Mouse (Mus musculus) urinary bladder, adult 18-20 months (tissue): ENCODE measurements around the gene Gnb3.

Experiments
- DNase-seq, 2 experiments: peaks; one replicate each; pipeline ENCODE4 v3.0.0; 2022; ENCODE audit warnings: low spot score in 2 of 2, mixed read lengths in 2 of 2

The Gnb3 gene

DNA sequence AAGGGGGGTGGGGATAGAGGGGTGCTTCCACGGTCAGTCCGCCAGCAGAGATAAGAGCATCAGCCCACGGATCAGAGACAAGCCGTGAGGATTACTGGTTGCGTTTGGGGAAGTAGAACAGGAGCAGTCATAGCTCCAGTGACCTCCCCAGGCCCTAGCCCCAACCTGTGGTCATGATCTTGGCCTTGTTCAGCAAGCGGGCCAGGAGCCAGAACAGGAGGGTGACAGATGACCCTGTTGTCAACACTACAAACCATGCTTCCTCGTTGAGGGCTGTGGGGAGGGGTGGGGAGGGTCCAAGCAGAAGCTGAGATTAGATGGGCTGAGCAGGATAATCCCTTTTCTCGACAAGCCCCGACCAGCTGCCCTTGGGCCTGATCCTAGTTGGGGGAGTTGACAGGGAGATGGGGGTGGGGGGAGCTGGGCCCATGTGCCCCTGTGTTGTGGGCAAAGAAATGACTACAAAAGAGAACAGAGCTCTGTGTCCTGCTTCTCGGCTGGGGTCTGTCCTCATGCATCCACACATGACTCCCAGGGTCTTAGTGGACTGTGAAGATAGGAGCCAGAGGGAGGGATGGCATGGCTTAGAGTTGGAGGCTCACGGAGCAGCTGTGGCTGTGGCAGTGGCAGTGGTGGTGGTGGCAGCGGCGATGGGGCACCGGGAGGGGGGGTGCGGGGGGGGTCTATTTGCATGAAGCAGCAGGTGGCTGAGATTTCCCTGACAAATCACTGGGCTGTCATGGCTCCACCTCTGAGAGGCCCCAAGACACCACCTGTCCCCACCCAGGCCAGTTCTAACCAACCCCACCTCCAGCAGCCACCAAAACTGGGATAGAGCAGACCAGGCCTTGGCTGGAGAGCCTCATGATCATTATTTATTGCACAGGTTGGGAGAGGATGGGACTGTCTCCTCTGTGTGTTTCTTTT, at the start of gene Gnb3:
Gnb3 (minus strand) TSS at position 35 of the 927 bp plus-strand sequence.
- DNase-seq: no peak

DNA sequence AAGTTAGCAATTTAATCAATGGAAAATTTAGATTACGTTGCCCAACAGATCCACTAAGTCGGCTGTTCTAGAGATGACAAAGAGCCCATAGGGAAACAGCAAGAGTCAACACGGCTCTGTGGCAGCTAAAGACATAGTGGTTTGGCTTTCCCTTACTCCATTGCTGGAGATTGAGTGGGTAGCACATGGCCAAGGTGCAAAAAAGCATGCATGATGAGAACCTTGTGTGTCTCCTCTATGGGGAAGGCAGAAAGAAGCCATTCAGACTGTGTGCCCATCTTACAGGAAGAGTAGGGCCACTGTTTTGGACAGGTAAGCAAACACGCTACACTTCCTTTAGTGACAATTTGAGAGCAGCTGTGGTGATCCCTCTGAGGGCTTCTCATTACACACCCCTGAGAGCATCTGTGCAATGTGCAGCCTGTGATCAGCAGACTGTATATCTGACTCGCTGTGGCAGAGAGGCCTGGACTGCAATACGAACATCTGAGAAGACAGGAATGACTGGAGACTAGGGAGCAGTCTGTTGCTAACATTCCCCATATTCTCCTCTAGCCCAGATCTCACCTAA, 48.6 kb upstream of the Gnb3 start:
- no peak for DNase-seq

DNA sequence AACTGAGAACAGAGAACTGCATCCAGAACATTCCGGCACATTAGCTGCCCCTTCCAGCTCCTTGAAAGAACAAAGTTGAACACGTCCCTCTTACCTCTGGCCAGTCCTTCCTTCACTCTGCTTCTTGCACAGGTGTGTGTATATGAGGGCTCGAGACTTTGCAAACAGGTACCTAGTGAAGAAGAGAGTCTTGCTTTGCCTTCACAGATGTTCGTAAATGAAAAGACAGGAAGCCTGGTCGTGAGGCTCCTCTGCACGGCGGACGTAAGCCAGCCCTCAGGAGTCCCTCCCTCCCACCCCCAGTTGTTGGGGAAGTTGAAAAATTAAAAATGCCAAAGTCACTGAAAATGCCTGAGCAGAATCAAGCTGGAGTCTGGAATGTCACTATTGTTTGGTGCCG, 47.9 kb upstream of the Gnb3 start, which contains the start of gene Cd4:
Cd4 (minus strand) TSS at position 236 of the 400 bp plus-strand sequence.
- DNase-seq: no peak

DNA sequence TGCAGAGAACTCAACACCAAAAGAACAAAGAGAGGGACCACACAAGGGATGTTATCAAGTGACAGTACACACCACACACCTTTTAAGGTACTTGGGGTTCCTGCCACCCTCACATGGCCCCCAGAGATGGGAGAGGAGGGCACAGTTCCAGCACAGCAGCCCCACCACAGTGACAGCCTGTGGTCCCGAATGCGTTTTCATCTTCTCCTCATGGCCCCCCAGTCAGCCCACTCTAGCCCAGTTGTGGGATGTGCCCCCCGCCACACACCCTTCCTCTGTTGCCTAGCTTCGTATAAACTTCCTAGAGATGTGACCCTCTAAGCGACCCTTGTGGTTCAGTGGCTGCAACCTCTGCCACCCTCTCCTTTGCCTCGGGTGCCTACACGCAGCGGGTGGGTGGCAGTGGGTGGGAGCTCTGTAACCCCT, 45.9 kb upstream of the Gnb3 start:
- DNase-seq: no peak

DNA sequence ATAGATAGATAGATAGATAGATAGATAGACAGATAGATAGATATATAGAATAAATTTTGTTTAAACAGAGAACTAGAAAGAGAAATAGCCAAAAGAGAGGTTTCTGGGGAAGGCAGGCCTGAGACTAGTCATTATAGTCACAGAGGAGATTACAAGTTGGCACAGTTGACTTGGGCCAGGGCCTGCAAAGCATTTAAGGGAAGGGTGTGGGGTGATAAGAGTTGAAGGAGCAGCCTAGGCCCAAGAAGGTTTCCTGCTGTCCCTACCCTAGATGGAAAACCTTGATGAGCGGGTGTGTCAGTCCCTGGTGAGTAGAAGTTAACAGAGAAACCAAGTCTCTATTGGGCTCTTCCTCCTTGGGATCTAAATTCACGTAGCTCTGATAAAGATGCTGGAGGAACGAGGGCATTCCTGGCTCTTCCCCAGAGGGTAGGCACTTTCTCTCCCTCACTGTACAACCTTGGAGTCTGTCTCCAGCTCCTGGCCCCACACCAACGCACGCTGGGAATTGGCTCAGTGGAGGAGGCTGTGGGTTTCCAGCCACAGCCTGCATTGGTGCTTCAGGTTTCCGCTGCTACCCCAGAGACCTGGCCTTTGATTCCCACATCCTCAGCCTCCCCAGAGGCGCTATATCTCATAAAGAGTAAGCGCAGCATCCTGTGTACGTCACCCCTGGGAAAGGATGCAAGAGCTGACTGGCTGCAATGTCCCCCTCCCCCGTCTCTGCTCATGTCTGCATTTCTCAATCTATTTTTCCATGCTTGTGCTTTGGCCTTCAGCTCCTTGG, 44.8 kb upstream of the Gnb3 start:
- DNase-seq: no peak

DNA sequence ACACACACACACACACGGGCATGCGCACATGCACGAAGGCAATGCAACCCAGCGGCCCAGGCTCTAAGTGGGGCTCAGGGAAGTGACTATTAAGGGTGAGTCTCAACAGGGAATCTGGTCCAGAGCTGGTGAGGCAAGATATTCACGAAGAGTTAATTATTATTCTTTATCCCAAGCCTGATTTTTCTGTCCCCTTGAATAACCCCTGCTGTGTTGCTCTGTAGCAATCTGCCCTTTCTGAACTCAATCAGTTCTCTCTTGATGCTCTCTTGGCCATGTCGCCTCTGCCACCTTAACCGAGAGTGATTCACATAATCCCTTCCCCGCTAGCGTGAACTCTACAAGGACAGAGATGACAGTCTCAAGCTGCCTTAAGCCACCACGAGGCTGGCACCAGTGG, 43.3 kb upstream of the Gnb3 start:
- no peak for DNase-seq

DNA sequence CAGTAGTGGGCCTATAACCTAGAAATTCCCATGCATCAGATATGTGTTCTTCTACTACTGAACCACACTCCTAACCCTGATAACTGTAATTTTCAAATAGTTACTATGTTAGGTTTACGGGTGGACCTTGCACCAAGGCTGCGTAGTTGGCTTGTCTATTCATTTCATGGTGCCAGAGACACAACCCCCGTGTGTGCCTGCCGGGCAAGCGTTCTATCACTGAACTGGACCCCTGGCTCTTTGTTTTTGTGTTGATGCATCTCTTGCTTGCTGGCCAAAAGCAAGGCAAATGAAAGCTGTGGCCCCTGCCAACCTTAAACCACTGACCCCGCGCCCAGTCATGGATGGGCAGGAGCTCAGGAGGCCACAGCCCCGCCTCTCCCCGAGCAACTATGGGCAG, 41.7 kb upstream of the Gnb3 start:
- no peak for DNase-seq

DNA sequence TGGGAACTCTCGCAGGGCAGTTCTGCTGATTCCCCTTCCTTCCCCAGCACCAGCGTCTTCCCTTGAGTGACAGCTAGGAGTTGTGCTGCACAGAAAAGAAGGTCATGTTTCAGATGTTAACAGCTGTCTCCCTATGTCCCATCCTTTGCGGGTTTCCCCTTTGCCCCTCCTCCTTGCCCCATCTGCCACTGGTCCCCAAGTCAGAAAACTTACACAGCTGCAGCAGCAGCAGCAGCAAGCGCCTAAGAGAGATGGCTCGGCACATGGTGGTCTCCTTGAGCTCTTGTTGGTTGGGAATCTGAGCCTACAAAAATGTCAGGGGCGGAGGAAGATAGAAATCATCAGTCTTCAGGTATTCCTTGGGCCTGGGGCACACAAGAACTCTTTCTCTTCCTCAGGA, 39.3 kb upstream of the Gnb3 start:
- DNase-seq: no peak

DNA sequence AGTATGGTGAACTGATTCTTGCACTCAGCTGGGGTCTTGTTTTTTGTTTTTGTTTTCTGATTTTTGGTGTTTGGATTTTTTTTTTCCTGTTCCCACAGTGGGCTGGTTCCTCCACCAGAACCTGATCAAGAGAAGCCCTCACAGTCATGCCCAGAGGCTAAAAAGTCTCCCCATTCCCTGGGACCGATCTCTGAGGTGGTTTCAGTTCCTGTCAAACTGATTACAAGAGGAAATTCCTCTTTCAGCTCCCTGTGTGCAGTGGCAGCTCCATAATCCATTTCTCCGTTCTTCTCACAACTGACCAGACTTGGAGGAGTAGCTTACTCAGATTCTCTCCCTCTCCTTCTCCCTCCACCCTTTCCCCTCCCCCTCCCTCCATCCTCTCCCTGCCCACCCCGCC, 34.3 kb upstream of the Gnb3 start:
- no peak for DNase-seq

DNA sequence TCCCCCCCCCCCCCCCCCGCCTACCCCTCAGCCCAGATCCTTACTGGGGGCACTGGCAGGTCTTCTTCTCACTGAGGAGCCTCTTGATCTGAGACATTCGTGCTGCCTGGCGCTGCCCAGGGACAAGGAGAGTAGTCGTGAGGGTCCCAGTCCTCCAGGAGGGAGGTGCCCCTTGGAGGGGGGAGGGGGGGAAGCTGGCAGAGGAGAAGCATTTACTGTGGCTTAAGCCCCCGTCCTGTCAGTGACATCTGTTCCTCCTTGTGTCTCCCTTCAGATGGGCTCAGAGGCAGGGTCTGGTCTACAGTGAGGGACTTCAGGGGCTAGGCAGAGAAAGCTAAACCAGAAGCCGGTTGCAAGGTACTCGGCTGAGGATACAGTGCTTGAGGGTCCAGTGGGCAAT, 26.5 kb upstream of the Gnb3 start:
- no peak for DNase-seq

DNA sequence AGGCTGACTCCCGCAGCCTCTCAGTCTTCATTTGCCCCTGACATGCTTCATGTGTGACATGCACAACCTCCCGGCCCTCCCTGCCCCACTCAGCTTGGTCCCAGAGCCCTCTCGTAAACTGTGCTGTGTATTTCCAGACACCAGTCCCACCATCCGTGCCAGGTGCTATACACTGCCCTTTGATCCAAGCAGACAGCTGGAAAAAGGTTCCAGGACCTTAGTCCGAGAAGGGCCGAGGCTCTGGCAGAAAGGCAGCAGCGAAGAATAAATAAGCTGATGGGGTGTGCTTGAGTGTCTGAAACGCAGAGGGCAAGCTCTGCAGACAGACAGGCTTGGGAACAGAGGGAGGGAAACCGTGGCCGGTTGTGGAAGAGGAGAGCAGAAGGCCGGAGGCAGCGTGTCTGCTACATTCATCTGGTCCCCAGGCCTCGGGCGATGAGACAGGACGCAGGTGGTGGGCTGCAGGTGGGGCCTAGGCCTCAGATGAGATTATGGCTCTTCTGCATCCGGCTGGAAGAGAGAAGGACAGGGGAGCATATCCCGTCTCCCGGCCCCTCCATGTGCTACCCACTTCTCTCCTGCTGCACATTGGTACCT, 25.8 kb upstream of the Gnb3 start:
- DNase-seq: no peak

DNA sequence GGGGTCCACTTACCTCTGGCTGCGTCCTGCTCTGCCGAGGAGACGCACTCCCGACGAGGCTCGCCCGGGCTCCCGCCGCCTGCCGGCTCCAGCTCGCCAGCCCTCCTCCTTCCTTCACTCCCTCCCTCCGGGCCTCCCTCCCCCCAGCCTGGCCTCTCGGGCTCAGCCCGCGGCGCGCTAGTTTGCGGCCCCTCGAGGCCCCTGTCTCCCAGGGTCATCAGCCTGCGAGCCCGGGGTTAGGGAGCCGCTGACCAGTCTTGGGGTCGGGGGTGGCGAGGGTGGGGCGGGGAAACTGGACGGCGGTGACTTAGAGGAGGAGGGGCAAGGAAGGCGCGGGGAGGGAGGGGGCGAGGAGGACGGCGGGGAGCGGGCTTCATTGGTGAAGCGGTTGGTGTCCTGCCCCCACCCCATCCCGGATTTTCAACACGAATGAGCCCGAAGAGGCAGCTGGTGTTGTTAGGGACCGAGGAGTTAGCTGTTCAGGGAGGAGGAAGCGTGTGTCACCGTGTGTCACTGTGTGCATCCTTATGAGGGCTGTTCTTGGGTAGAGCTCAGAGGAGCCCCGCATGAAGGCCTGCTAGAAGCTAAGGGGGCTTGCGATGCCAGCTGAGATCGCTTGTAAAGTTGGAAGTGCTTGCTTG, 23.7 kb upstream of the Gnb3 start, which contains the start of gene Gpr162:
Gpr162 (minus strand) TSS at position 326 of the 641 bp plus-strand sequence.
- DNase-seq: peak; percentile 31 to 41

DNA sequence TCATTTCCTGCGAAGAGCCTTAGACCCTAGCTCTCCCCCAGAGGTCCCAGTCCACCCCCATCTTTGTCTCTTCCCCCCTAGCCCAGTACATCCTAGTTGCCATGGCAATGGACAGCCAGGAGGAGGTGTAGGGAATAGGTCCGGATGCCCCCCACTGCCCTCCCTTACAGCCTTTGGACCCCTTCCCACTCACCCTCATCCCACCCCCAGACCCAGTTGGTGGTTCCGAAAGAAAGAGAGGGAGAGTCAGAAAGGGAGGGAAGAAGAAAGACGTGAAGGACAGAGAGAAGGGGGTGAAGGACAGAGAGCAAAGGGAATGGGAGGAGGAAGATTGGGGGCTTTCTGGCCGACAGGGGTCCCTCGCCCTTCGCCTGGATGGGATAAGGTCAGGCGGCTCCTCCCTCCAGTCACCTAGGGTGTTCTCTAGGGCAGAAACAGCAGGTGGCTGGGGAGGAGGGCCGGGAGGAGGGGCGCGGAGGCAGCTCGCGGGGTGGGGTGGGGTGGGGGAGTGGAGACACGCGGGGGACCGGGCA, 23.1 kb upstream of the Gnb3 start:
- no peak for DNase-seq

DNA sequence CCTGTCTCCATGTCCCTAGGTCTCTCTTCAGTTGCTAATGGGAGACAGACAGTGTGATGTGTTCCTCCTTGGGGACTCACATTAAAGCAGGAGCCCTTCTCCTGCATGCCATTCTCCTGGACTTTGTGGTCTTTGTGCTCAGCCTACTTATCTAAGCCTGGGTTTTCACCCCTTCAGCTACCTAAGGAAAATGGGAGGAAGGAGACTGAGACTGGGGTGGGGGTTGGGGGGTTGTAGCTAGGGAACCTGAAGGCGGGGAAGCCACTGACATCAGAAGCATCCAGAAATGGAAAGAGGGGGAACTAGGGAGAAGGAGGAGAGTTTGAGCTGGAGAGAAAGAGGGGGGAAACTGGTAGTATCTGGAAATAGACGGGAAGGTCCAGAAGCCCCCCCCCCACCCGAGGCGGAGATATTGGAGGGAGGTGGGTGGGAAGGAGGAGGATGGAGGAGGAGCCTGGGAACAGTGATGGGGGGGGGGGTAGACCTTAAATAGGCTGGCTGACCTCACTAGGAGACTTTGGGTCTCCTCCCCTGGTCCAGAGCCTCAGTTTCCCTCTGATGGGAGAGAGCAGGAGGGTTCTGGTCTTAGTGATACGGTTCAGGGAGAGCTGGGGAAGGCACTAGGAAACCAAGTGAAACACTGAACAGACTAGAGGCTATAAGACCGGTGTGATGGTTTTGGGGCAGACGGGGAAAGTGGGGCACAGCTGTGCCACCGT, 22.5 kb upstream of the Gnb3 start:
- DNase-seq: no peak

DNA sequence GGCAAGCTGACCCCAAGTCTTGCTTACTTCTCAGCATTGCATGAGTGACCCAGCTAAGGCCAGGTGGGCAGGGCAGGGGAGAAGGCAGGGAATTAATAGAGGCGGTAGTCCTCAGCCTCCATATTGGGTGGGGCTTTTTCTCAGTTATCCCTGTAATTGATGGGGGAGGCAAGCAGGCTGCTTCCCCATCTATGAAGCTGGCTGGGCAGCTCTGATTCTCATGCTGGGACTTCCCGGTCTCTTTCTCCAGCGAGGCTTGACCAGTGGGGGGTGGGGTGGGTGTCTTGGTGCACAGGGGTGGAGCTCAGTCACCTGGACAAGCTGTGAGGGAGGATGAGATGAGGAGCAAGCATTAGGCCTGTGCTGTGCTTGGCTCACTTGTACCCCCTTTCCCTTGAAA, 21.7 kb upstream of the Gnb3 start:
- no peak for DNase-seq

DNA sequence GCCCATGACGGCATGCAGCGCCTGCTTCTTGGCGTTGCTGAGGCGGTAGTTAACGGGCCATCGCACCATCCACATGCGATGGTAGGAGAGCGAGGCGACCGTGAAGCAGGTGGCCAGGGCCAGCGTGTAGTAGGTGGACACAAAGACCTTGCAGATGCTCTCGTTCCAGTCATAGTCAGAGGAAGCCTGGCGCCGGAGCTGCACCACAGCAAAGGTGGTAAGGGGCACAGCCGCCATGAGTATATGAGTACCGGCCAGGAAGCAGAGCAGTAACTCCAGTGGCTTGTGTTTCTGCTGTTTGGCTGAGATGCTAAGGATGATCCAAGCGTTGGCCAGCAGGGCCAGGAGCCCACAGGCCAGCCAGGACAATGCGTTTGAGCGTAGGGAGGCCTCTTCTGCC, 21.2 kb upstream of the Gnb3 start:
- no peak for DNase-seq

DNA sequence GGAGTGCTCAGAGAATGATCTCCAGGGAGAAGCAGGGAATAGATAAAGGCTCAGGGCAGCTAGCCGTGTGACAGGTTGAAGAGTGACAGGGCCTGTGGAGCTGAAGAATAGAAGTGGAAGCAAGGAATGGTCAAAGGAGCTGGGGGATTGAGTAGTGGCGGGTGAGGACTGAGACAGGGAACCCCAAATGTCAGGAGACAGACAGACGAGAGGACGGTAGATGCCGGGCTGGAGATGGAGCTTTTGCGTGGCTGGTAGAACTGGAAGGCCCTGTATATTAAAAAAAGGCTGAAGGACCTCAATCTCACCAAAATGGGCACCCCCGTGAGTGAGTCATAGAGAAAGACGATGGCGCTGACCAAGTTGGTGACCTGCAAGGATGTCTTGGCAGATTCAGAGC, 20.4 kb upstream of the Gnb3 start:
- no peak for DNase-seq

DNA sequence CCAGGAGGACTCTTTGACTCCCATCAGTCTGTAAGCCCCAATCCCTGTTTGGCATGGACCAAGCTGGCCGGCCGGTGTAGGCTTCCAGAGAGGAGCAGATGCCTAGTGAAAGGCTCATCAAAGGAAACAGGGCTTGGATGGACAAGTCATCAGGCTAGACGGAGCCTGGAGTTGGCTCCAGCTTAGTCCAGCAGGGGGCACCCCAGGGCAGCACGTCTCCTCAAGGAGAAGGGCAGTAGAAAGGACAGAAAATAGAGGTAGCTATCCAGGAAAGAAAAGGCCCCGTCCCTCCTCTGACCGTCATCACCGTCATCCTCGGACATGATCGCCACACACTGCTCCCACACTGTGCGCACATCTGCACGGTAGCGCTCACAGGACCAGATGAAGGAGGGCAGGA, 19.6 kb upstream of the Gnb3 start:
- peak; percentile 67 to 89 for DNase-seq

DNA sequence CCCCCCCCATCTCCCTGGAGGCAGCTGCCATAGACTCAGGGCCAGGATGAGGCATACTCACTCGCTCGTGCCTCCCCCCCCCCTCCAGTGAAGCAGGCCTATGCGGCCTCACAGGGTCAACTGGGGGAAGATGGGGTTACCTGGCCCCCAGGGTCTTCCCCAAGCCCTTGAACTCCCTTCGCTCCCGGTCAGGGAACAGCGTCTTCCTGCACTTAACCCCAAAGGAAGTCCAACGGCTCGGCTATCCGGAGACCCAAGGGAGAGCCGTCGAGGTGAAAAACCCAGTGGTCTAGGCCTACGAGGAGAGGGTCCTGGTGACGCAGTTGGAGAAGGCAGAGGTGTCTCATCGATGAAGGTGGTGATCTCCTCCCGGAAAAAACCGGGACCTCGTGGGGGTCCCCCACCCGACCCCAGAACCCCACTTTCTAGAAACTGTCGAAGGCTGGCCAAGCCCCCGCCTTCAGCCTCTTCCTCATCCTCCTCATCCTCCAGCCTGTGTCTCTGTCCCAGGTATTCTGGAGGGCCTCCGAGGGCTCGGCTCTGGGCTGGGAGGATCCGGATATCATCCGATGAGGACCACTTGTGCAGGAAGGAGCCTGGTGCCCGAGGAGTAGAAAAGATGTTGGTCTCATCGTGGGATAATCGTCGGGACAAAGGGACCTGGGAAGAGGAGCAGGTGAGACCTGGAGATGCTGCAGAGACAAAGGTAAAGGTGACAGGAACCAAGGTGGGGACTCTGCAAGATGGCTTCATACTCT, 18.7 kb upstream of the Gnb3 start:
- no peak for DNase-seq
